Mouse (Mus musculus) right cerebral cortex, adult 2 months (tissue): Measurements from ENCODE around the gene BC034090.
"Not testable (repeated sequence)": the region's sequence is repeated elsewhere in the genome, so short reads cannot be mapped to it uniquely, and the experiment has no call there.

Source experiments
- DNase-seq, 2 experiments: peaks; one replicate each; pipeline ENCODE4 v3.0.0; 2021 to 2022; ENCODE audit warnings: low spot score in 2 of 2

BC034090 gene

DNA sequence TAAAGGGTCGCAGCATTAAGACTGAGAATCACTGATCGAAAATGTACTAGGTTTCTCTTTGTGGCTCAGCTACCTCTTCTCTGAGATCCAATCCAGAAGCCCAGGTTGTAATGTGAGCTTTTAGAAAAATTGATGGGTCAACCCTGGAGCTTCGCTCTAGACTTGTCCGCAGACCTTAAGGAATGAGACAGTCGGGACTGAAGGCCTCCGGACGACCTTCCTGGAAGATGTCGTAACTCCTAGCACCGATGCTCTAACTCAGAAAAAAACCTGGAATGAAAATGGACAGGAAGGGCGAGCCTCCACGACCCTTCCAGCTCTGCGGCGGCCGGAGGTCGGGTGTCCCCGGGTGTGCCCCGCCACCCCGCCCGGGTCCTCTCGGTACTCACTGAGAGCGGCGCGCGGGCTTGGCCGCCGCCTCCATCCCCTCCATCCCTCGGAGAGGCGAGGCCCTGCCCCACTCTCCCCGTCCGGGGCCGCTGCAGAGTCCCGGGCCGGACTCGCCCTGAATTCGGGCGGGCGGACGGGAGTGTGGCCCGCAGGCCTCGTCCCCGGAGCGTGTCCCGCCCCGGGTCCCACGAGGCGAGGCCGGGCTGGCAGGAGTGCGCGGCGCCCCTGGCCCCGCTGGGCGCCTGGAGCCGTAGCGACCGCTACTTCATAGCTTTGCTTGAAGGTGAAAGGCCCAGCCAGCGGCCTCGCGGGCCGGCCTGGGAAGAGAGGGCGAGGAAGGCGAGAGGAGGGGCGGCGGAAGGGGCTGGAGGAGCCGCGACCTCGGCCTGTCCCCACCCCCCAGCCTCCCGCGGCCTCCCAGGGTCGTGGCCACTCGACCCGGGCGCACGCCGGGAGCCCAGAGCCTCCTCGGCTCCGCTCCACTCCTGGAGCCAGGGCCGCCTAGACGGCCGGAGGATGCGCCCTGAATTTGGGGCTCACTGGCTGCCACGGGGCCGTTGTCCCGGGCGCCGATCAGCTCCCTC lies at the start of gene BC034090:
BC034090 (minus strand) TSS at position 648 of the 974 bp plus-strand sequence.
- no peak for DNase-seq

DNA sequence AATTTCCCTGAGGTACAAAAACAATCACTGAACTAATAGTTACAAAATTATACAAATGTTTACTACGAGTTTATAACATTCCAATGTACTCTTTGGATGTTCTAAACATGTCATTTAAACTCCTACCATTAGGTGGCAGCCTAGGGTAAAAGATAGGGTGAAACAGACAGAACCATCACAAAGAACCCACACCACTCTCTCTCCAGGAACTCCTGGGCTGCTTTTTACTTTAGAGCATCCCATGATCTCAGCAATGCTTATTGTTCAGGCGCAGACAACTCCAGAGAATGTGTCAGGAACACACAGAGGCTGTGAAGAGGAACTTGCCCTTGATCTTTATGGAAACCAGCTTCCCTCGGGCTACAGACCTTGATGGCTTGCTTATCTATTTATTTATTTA lies 49.2 kb upstream of the BC034090 start:
- DNase-seq, result peak; percentile 23 to 49

DNA sequence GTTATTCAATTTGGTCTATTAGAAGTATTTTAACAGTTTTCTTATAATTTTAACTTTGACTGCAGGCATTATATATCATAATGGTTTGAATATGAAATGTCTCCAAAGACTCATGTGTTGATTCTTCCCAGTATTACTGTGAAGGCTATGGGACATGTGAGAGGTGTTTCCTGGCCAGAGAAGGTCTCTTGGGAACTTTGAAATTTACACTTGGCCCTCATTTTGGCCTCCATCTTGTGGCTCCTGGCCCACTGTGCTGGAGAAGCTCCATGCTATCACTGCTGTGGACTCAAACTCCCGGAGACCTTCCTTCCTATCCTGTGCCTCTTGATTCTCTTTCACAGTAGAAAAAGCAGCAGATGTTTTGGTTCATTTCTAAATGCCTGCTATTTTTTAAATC lies 45.2 kb upstream of the BC034090 start:
- no peak for DNase-seq

DNA sequence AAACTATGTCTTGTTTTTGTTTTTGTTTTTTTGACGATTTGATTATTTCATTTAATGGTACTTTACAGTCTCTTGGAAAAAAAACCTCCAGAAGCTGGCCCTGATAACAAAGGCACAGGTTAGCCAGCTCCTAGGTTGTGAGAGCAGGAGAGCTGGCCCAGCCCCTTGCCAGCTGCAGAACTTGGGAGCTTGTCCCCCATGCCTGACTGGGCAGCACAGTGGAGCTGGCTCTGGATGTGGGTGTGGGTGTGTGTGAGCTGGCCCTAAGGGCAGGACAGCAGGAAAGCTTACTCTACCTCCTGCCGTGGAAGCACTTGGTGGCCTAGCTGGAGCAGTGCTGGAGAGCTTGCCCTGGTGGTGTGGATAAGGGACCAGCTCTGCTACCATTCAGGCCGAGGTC lies 43.8 kb upstream of the BC034090 start:
- DNase-seq, result no peak

DNA sequence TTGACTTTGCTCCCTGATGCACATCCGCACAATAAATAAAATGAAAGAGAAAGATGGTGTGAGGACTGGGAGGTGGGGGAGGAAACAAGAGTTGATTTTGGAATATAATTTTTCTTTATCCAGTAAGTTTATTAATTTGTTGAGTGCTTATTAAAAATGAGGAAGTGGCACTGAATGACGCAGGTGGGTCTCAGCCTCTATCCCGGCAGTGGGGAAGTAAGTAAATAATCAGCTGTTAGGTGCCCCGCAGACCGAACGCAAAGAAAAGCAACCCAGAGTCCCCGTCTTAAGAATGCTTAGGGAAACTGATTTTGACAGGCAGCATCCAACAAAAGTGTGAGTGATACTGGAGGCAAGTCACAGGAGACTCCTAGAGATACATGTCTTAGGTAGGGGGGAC lies 39.6 kb upstream of the BC034090 start:
- DNase-seq, result no peak

DNA sequence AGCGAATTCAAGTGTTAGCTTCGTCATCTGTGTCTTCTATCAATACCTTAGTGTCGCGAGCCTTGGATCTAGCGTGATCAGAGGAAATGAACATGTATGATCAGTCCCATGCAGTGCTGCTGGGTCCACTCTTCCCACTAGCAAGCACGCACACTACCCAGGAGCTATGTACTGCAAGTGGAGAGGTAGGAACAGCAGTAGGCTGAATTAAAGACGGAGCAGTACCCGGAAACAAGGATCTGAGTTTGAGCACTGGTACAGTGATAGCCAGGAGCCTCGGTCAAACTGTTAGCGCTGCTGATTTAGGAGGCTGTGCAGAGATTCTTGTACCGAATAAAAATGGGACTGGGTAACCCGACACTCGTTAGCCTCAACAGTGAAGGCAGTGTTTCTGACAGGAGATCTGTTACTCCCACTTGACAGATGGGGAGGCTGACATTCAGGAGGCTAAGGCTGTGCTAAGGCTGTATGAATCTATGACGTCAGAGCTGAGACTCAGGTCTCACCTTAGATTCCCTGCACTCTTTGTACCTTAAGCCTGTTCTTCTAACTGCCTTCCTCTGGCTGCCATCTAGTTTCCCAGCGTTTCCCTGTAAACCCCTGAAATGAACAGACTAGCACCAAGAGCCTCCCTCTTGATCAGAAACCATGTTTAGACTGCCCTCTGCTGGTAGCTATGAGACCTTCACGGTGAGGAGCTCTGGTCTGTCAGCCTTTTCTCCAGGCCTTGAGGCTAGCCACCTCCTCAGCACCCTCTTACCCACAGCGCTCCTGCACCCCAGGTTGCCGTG lies 37.0 kb upstream of the BC034090 start:
- peak; percentile 81 for DNase-seq

DNA sequence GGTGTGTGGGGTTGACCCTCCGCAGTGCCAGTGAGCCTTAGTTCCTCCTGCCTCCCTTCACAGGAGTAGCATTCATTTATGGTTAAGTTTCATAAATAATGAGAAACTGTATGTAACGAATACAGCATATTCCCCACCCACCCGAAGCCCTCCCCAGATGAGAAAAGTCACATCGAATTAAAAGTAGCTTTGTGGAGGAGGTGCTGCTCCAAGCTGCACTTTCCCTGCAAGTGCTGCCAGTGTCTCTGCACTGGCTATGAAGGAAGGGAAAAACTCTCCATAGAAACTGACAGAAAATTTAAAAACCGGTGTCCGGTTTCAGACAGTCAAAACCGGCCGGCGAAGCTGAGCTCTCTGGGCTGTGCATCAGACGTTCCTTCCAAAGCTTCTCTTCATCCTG lies 36.1 kb upstream of the BC034090 start:
- DNase-seq, result peak; percentile 20 to 26

DNA sequence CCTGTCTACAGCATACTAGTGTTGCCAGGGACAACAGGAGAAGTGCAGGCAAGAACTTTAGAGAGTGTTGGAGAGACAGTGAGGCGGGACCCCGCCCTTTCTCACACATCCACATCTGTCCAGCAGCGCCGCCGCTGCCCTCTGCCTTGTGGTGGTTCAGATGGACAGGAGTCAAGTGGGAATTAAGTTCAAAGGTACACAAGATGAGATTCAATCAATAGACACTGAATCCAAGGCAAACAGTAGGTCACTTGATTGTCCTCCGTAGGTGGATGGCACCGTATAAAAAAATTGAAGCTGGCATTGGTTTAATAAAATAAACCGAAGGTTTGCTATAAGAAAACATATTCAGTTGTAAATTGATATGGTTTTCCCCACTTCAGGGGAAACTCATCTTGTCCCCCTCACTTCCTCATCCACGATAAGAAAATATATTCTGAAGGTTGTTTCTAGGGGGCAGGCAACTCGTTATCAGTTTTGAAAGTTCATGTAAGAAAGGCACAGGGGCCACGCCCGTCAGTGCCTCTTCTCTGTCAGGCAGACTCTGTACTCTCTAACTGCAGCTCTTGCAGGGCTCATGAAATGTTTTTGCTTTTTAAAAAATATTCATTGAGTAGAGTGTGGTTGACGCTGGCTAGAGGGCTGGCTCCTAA lies 32.3 kb upstream of the BC034090 start:
- DNase-seq, result no peak

DNA sequence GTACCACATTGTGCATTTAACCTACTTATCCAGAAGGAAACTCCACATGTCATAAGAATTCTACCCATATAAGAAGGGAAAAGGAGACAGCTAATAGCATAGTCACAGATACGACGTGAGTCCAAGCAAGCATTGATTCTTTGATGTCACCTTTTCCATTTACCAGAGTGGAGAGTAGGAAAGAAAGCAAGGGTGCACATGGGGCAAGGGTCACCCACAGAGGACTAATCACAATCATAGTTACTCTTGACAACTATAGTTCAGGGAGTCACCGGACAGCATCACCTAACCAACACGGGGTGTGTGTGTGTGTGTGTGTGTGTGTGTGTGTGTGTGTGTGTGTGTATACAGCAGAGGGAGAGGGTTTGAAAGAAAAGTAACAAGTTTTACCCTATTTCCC lies 31.5 kb upstream of the BC034090 start:
- DNase-seq, result no peak

DNA sequence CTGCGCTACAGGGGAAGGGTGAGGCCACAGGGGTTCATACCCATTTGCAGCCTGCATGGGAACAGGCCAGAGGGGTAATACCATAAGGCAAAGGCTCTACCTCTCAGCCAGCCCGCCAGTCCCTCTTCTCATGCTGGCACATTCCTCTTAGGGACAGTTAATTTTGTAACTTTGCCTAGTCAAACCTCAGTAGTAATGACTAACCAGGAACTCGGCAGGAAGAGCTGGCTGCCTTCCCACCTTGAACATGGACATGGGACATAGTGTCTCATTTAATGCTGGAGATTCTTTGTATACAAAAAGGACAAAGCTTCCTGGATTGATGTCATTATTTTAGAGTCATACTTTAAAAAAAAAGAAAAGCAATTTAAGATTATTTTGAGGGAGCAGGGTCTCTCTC lies 30.7 kb upstream of the BC034090 start:
- DNase-seq, result peak in 1 of 2 experiments; percentile 31

DNA sequence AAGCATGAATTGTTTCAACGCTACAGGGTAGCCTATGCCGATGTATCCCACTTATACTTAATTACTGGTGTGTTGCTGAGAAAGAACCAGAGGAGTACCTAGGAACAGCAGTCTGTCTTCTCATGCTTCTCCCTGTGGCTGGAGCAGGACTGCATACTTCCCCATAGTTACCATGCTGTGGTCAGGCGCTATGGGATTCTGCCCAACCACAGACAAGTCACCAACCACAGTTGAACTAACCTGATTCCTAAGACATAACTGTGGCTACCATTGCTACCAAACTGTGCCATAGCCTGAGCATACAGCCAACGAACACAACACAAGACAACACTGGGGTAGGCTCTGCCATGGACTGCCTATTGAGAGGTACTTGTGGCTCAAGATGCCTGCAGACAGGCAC lies 28.7 kb upstream of the BC034090 start:
- DNase-seq, result no peak

DNA sequence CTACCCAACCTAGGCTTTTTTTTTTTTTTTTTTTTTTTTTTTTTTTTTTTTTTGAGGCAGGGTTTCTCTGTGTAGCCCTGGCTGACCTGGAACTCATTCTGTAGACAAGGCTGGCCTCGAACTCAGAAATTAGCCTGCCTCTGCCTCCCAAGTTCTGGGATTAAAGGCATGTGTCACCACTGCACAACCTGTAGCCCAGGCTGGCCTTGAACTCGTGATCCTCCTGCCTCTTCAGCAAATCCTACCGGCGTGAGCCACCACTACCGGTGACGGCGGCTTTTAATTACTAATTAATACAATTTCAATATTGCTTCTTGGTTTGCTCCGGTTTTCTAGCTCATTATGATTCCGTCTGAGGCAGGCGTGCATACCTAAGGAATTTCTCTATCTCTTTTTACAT lies 18.3 kb upstream of the BC034090 start:
- DNase-seq, result not testable (repeated sequence)

DNA sequence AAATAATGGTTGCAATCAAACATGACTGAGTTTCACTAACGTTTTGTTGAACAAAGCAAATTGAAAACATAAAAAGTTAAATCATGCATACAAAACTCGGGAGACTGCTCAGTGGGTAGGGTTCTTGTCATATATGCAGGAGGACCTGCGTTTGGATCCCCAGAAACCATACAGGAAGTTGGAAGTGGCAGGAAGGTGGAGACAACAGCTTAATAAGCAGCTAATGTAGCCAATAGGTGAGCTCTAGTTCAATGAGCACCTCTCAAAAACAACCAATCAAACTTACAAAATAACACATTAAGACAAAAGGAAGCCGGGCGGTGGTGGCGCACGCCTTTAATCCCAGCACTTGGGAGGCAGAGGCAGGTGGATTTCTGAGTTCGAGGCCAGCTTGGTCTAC lies 10.1 kb upstream of the BC034090 start:
- DNase-seq, result no peak

DNA sequence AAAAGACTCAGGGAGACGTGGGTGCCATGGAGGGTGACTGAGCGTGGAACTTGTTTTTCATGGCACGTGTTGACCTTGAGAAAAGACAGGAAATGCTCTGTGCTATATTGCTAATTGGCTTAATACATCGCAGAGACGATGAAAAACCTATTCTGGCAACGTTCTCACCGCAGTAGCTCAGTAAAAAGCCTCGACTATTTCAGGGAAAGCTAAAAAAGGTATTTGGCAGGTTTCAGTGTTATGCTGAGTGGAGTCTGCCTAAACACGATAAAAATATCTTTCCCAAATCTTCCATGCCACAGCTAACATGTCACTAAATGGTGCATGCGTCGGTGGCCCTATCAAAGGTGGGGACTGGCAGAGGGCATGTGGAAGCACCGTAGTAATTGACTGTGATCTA lies 8.9 kb upstream of the BC034090 start:
- no peak for DNase-seq

DNA sequence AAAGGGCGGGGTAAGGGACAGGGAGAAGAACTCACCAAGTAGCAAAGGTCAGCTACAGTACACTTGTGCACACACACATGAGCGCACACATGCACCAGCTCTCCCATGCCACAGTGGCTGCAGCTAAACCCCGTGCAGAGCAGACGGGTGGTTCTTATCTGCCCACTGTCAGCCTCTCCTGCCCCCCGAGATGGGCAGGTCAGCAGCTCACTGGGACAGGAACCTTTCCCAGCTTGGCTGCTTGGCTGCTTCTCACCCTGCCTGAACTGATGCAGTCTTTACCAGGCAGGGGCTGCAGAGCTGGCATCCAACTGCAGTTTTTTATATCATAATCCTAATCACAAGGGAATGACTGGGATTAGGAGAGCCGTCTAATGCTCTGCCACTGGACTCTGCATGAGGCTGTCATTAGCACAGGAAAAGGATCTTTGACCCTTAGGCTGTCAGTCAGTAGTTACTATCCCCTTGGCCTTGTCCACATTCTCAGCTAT lies 8.4 kb upstream of the BC034090 start:
- DNase-seq, result no peak

DNA sequence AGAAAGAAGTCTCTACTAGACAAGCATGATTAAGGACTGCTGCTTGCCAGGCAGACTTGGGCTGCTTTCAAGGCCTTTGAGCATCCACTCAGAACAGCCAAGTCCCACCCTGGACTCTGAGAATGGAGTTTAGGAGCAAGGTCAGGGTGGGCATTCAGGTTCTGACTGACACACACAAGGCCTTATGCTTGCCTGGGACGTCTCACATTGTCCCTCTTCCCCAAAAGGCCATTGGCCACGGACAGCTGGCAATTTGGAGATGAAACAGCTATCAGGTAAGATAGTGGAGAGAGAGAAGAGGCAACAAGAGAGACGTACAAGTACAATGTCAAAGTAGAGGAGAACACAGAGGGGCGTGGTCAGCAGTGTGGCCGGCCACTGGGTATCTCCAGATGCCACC lies 7.4 kb upstream of the BC034090 start:
- DNase-seq, result no peak

DNA sequence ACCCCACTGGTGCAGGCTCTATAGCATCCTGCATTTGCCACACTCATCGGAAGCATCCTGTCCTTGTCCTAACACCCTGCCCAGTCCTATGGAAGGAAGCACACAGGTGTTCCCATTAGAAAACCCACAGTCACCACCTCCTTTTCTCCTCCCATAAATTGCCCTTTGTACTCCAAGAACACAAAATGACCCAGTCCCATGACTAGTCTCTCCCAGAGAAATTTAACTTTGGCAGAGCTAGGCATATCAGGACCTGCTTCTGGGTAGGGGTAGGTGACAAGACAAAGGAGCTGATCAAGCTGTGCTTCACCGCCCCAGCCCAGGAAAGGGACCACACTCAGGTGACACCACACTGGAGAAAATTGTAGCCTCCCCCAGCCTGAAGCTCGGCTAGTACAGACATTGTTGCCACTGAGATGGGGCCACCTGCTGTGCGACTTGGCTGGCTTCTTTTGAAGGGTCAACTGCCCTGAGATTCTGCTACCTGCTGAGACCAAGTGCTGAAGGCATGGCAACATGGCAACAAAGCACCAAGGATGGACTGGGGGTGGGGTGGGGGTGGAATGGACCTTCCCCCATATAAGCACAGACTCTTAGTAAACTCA lies 6.4 kb upstream of the BC034090 start:
- no peak for DNase-seq

DNA sequence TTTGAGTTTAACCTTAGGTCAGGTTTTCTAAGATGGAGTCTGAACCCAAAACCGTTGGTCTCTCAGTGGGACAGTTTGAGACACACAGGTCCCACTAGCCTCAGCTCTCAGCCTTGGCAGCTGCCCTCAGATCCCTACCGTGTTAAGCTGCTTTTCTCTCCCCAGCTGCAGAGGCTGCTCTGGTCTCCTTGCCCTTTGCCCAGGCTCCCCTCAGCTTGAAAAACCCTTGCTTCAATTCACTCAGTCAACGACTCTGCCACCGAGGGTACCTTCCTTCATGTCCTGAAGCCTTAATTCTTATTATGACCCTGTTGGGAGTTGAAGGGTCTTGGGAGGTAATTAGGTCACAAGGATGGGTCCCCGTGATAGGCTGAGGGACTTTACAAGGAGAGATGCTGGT lies 5.7 kb upstream of the BC034090 start:
- no peak for DNase-seq

DNA sequence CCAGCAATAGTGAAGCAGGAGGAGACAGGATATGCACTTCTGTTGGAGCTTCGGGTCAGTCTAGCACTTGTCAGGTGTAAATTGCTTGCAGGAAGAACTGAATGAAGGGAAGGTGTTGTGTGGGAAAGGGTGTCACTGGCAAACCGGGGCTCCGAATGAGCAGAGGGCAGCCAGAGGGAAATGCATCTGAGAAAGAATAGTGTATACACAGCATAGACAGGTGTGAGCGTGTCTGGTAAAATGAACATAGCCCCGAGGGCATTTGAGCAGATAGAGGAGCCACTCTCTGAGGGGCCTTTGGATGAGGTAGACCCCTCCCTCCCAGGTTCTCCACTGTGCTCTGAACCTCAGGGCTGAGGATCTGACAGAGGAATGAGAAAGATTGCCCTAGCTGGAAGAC lies 3.8 kb upstream of the BC034090 start:
- no peak for DNase-seq

DNA sequence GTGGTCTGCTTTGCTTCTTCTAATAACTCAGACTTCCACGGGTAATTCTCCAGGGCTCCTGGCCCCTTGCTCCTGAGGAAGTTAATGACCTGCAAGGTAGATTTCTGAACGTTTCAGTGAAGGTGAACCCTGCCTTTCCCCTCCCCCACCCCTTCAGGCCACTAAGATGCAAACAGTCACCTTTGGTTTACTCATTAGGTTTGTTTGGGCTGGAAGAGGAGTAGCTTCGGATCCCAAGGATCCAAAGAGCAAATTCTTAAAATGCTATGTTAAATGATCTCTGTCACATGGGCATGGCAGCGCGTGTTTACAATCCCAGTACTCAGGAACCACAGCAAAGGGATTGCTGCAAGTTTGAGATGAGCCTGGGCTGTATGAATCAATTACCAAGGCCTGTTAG lies 3.2 kb upstream of the BC034090 start:
- no peak for DNase-seq

DNA sequence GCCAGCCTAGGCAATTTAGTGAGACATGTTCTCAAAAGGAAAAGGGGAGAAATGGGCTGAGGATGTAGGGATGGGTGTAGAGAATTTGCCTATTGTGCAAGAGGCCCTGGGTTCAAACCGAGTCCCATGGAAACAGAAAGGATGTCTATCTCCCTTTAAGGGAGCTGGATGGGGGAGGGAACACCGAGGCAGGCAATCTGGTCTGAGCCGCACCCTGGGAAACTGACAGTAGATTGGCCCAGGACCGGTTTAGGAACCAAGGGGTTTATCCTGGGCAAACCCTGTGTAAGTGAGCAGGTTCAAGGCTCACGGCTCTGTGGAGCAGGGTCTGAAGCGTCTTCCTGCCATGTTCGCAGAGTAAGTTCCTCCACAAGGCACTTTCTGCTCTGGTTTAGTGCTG lies 1.3 kb upstream of the BC034090 start:
- DNase-seq, result no peak

DNA sequence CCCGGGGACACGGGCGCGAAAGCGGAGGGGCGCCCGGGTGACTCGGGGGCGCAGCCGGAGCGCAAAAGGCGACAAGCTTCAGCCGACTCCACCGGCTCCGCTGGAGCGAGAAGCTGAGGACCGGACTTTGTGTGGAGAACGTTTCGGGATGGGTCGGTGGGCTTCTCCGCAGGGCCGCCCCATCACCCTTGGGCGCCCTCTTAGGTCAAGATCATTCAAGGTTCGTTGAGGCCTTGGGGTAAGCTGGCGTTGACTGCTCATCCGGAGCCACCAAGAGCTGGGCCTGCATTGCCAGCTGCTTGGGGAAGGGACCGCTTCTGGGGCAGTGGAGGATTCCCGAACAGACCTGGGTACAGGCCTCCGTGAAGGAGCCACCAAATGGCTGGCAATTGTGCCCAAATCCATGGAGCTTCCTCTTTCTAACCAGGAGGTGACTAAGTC lies 547 bp upstream of the BC034090 start:
- DNase-seq, result no peak
